Mouse (Mus musculus): Measurements from ENCODE around the gene Lsm12.
"Not testable (repeated sequence)": the region's sequence is repeated elsewhere in the genome, so short reads cannot be mapped to it uniquely, and the experiment has no call there.

The Lsm12 gene

DNA sequence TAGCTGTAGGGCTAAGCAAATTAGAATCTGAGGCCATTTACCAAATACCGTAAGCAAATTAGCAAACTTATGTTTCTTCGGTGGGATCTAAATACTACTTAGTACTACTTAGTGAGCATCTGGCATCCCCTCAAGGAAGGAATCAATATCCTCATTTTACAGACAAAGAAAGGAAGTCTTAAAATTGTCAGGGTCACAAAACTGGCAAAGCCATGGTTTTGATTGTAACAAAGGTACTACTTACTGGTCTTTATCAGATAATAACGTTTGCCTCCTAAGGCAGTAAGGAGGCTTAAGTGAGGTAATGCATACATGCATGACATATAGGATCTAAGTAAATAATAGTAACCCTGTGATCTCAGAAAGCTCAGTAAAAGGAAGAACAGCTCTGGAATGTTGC lies 581 bp upstream of the Lsm12 start:
- no peak for DNase-seq (ENCODE audit: low spot score in 2 of 2)

DNA sequence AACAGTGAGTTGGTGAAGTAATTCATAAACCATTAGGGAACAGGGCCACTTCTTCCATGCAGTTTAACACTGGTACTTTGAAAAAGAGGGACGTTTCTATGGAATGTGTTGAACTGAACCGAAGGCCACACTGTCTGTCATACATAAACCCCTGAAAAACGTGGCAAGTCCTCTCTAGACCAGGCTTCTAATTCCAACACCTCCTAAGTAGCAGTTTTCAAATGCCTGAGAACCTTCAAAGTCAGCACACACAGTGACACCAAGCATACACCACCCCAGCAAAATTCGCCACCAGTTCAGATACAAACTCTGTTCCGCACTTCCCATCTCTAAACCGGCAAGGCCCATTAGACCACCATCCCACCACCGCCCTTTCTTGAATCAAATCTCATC lies 847 bp downstream of the Lsm12 start:
- DNase-seq (ENCODE audit: low spot score in 2 of 2) = no peak

DNA sequence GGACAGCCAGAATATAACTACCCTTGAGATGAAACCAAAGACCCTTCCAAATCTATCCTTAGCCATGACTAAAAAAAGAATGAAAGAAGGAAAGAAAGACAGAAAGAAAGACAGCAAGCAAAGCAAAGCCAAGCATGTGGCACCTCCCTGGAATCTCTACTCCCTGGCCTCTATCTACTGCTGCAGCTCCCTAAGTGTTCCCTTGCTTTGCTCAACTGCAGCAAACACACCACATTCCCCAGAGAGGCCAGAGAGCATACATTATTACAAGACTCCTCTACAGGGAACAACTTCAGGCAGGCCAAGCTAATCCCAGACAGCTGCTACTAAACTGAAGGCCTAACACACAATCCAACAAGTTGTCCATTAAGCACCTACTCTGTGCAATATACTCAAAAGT lies 5.3 kb downstream of the Lsm12 start:
- no peak for DNase-seq (ENCODE audit: low spot score in 2 of 2)

DNA sequence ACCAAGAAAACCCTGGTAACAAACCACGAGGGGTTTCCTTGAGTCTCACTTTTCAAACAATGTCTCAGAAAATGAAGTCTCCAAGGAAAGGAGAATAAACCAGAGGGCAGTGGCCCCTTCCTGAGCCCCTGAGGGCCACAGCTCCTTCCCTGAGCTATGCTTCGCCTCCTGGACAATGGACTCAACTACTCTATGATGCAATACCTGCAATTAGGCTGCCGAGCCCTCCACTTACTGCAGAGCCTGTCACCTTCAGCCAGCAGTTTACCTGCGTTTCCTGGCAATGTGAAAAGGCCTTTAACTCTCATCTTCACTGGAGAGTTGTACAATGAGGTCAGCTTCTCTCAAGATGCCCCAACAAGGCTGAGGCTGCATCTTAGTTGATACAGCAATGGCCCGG lies 16.4 kb downstream of the Lsm12 start:
- no peak for DNase-seq (ENCODE audit: low spot score in 2 of 2)

DNA sequence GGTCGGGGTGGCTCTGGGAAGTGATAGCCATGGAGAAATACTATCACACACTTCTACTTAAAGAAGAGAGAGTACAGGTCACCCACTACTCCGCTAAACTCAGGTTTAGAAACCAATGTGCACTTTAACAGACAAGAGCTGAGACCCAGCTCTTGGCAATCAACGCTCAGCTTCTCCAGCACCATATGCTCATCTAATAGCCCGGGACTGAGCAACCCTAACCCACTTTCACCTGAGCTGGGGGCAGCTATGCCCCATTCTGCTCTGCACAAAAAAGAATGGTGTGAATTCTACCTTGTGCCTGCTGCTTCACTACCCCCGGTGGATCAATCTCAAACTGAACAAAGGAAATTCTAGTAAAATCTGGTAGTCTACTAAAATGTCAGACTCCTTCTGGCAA lies 17.6 kb downstream of the Lsm12 start:
- DNase-seq (ENCODE audit: low spot score in 2 of 2) = no peak

DNA sequence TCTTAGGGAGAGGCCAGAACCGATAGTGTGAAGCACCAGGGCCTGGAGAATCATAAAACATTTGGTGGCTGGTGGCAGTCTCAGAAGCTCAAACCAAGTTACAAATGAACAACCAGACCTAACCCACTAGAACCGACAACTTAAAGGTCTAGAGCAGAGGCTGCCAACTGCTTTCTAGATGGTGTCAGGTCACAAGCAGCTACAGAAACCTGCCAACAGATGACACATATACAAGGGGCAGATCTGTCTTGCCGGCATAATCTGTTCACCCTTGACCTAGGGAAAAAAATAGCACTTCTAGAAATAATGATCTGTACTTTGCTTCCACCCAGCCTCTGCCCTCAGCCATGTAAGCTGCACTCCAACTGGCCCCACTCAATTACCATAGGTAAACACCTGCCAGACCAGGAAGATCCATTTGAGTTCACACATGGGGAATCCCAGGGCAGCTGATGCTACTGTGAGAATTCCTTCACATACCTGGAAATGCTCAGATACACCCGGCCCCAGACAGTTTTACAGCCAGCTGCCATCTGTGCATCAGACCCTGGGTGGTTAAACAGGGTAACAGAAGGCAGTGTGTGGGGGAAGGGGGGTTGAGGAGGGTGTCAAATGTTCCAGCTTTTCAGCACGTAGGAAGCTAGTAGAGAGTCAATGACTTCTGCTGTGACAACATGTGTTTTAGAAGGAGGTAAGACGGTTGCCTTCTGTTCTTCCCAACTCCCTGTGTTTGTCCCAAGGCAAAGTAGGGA lies 18.9 kb downstream of the Lsm12 start:
- DNase-seq (ENCODE audit: low spot score in 2 of 2) = no peak

DNA sequence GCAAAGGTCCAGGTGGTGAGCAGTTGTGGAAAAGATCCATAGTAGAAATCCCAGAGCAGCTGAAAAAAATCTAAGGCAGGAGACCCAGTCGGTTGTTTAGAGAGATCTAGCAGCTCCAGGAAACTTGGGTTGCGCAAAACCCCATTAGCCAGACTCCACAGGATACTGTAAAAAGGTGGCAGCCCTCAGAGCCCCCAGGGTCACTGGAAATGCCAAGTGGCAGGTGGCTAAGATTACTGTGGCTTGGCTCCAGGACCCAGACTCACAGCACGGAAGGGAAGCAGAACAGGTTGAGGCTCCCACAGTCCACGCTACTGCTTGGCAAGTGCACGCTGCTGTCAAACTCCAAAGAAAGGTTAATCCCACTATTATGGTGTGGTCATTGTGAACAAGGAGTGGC lies 25.3 kb downstream of the Lsm12 start:
- DNase-seq (ENCODE audit: low spot score in 2 of 2) = no peak

DNA sequence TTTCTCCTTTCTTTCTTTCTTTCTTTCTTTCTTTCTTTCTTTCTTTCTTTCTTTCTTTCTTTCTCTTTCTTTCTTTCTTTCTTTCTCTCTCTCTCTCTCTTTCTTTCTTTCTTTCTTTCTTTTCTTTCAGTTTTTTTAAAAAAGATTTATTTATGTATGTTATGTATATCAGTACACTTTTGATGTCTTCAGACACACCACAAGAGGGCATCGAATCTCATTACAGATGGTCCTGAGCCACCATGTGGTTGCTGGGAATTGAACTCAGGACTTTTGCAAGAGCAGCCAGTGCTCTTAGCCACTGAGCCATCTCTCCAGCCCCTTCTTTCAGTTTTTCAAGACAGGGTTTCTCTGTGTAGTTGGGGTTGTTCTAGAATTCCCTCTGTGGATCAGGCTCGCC lies 27.1 kb downstream of the Lsm12 start:
- DNase-seq (ENCODE audit: low spot score in 2 of 2) = not testable (repeated sequence)

DNA sequence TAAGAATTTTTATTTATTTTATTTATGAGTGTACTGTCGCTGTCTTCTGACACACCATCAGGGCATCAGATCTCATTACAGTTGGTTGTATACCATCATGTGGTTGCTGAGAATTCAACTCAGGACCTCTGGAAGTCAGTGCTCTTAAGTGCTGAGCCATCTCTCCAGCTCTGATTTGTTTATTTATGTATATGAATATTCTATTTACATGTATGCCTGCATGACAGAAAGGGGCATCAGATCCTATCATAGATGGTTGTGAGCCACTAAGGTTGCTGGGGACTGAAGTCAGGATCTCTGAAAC lies 28.4 kb downstream of the Lsm12 start:
- no peak for DNase-seq (ENCODE audit: low spot score in 2 of 2)

DNA sequence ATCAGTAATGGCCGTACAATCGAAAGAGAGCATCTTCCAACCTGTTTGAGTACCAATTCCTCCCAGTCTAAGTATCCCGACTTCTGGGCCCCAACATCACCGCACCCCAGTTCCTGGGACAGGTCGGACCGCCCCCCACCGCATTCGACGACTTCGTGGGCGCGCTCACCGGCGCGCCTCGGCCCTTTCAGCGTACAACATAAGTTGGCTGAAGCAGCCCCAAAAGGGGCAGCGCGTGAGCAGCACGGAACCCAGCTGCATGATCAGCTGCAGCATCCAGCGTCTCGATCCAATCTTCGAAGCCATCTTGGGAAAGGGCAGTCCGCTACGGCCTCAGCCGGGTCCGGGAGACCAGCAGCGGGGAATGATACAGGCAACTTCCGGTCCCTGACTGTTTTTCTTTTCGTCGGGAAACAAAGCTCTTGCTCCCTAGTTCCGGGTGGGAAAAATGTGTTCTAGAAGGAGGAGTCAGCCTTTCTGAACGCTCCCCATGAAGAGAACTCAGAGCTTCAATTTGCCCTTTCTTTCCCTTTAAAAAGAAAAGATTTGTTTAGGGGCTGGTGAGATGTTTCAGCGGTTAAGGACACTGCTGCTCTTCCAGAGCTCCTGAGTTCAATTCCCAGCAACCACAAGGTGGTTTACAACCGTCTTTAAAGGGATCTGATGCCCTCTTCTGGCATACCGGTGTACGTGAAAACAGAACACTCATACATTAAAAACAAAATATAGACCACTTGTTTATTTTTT lies 28.9 kb downstream of the Lsm12 start, which contains the start of gene Tmem101:
Tmem101 (minus strand) TSS at position 366 of the 747 bp plus-strand sequence.
- DNase-seq (ENCODE audit: low spot score in 2 of 2) = peak; percentile 87 to 93

DNA sequence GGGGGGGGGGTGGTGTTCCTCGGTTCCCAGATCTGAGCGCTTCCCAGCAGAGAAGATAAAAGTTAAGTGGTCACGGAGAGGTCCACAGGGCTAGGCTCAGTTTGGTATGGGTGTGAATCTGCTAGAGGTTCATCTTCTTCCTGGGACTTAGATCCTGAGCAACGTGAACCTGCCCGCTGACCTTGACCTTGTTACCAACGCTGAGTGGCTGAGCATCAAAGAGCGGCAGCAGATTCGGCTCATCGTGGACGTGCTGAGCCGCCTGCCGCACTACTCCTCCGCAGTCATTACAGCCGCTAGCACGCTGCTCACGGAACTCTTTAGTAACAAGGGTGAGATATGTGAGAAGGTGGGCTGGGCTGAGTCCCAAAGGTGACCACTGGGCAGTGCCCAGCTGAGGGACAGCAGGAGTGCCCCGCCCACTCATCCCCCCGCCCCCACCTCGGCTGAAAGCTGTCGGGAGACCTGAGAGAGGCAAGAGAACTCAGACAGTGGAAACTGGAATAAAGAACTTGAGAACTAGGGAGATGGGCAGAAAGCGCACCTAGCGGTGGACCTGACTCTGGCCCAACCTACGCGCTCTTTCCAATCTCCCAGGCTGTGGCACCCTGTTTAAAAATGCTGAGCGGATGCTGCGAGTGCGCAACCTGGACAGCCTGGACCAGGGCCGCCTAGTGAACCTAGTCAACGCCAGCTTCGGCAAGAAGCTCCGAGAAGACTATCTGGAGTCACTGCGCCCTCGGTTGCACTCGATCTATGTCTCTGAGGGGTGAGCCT lies 37.7 kb downstream of the Lsm12 start:
- DNase-seq (ENCODE audit: low spot score in 2 of 2) = no peak

DNA sequence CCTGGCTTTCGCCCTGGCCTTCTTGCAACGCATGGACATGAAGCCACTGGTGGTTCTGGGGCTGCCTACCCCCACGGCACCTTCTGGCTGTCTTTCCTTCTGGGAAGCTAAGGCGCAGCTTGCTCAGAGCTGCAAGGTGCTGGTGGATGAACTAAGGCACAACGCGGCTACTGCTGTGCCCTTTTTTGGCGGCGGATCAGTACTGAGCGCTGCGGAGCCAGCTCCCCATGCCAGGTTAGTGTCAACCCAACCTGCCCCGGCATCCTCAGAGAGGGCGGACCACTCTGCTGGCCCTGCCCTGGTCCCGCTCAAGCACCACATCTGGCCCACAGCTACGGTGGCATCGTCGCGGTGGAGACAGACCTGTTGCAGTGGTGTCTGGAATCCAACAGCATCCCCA lies 38.6 kb downstream of the Lsm12 start:
- no peak for DNase-seq (ENCODE audit: low spot score in 2 of 2)

DNA sequence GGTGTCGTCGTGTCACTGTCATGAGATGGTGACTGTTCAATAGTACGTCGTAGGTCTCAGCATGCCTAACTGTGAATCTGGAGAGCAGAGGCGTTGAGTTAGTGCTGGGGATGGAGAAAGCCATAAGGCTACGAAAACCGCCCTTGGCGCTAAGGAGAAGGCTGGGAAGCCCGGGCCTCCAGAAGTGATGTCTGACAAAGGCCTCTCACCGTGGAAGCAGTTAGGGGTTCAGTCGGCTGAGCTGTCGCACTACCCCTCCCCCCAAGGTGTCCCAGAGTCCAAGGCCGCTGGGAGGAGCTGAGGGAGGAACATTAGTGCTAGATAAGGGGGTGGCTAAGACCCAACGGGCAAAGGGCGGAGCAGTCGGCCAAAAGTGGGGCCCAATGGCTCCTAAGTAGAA lies 39.1 kb downstream of the Lsm12 start:
- no peak for DNase-seq (ENCODE audit: low spot score in 2 of 2)

DNA sequence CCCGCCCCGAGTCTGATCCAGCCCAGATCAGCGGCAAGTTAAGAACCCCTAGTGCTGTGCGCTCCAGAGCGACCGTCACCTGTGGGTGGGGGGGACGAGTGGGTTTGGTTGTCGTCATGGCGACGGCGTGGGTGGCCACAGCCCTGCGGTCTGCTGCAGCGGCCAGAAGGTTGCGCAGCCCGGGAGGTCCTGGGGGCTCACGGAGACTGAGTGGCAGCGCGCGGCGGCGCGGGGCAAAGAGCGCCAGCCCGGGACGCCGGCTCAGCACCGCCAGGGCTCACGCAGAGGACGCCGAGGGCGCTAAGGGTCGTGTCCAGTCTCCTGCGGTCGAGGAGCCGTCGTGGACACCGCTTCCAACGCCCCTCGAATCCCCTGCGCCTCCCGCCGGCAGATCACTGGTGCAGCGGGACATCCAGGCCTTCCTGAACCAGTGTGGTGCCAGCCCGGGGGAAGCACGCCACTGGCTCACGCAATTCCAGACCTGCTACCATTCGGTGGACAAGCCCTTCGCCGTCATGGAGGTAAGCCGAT lies 39.6 kb downstream of the Lsm12 start, which contains the start of gene Nags:
Nags (plus strand) TSS at position 43 of the 531 bp plus-strand sequence.
- DNase-seq (ENCODE audit: low spot score in 2 of 2) = no peak

DNA sequence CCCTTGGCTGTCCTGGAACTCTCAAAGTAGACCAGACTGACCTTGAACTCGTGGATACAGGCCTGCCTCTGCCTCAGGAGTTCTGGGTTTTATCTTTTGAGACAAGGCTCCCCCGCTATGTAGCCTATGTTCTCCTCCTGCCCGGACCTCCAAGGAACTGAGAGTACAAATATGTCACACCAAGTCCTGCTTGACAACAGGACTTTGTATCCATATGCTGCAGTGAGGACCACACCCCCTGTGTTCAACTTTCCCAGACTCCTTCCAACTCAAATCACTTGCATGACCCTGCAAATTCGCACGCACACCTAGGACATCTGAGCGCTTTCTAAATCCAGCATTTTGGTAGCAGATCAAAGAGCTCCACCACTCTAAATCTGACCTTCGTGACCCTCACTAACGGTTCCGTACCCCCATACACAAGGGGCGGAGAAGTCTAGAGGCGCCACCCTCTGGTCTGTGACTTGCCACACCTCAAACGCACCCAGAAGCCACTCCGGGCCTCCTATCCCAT lies 40.1 kb downstream of the Lsm12 start:
- no peak for DNase-seq (ENCODE audit: low spot score in 2 of 2)

DNA sequence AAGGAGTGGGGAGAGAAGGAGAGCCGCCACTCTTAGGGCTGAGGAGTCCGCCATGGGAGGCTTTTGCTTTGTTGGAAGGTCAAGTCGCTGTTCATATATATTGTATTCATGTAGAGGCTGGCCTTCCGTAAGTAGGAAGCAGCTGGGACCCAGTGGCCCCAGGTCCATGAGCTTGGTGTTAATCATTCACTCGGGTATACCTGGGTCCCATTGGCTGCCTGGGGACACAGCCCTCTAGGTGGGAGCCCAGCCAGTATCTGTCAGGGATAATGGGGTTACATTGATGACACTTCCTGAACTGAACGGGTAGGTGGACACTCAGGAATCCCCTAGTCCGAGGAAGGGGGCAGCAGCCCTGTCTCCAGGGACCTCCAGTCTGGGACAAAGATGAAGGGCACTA lies 42.7 kb downstream of the Lsm12 start:
- DNase-seq (ENCODE audit: low spot score in 2 of 2) = no peak

DNA sequence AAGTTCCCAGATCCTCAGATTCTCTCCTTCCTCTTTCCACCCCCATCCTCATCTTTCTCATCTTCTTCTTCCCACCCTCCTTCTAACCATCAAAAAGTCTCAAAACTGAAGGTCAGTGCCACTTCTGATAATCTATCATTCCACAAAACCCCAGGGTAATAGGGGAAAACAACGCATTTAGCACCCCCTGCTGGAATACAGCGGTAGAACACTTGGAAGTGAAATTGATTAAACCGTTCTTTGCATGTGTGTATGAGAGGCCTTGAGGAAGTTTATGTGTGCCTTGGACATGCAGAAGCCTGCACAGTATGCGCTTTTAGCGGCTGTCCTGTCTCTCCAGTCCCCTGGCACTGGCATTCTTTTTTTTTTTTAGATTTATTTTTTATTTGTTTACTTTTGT lies 44.6 kb downstream of the Lsm12 start:
- DNase-seq (ENCODE audit: low spot score in 2 of 2) = peak; percentile 25 to 42

DNA sequence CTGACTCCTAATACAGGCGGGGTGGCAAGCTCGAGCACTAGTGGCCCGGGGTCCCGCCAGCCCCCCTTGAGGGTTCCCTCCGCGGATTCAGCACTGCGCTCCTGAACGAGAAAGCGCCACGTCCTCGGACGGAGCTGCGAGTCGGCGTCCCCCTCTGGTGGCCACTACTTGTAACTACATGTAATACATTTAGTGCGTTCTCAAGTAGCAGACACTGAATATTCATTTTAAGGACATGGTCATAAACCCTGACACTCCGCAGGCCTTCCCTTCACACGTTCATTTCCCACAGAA lies 46.7 kb downstream of the Lsm12 start:
- DNase-seq (ENCODE audit: low spot score in 2 of 2) = peak; percentile 21 to 57

DNA sequence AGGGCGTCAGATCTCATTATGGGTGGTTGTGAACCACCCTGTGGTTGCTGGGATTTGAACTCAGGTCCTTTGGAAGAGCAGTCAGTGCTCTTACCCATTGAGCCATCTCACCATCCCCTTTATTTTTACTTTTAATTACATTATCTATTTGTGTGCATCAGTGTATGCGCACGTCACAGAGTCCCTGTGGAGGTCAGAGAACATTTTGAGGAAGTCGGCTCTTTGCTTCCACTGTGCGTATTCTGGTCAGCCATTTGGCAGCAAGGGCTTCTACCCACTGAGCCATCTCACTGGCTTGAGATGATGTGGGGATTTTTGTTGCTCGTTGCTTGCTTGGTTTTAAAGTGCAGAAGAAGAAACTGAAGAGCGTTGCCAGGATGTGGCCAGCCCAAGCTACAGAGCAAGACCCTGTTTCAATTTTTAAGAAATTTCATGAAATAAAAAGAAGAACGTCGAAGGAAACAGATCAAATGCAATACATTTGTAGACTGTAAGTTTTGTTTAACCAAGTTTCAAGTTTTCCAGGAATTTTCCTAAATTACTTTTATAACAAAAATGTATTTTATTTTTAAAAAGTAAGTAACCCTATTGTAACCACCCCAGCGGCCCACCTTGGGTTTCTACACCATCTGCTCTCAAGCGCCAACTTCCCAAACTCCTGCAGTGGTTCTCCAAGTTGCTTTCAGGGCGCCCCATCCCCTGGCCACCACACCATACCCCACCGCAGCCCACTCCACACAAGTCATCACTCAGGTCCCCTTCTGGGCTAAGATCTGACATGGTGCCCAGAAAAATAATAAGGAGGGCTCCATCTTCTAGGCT lies 47.3 kb downstream of the Lsm12 start:
- DNase-seq (ENCODE audit: low spot score in 2 of 2) = no peak

DNA sequence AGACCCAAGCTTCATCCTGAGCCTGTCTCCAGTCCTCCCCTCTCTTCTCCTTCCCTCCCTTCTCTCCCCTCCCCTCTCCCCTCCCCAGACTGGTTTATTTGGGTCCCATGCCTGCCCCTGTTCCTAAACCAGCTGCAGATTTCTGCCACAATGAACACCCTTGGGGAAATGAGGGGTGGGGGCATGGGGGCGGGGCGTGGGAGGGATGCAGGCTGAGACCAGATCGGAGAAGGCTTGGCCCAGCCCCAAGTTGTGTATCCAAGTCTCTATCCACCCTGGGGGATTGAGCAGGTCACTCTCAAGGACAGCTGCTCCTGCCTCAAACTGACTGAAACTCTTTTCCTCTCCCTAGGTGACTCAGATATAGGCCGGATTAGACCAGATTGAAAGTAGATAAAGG lies 50.6 kb downstream of the Lsm12 start:
- DNase-seq (ENCODE audit: low spot score in 2 of 2) = no peak

DNA sequence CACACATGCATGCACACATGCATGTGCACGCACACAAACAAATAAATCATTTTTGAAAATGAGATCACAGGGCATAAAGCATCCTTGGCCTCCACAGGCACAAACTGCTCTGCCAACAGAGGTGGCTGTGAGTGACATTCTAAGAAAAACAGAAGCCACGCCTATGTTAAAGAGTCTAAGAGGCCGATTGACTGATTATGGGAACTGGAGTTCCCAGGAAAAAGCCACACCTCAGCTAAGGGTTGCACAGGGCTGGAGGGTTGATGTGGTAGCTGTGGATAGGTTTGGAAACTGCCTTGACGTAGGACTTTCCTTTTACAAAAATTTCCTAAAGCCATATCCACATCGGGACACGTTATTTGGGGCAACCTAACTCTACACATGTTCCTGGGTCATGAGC lies 67.7 kb downstream of the Lsm12 start:
- DNase-seq (ENCODE audit: low spot score in 2 of 2) = no peak

DNA sequence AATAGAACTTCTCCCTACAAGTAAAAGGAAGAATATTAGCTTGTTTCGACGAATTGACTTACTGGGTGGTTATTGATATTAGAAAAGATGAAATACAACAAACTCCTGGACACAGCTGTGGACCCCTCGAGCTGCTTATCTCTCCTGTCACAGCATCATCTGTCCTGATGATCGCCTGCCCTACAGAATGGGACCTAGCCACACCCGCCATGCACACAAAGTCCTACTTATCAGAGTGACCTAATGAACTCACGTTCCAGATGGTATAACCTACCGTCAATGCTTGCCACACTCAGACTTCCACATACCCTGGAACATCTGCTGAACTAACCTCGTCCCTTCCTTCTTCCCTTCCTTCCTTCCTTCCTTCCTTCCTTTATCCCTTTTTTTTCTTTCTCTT lies 68.9 kb downstream of the Lsm12 start:
- no peak for DNase-seq (ENCODE audit: low spot score in 2 of 2)
